Mouse (Mus musculus) liver, embryonic 15.5 days (tissue): ENCODE measurements around the gene Srbd1. TPM values are rescaled to one million over a fixed set of nuclear protein-coding genes. Genes with fewer than 3 reads are reported as not detected.

Experiments used
- ATAC-seq: fragments of 200-750 bp; cut with Nextera tagmentation; 2 replicates; pipeline ENCODE4 v1.8.0; 2017; ENCODE audit warnings: moderate number of reproducible peaks, mild to moderate bottlenecking, moderate library complexity; ENCODE audit not compliant: insufficient read depth
- H3K27ac ChIP-seq: fragments of 300-500 bp; sonication (generic); replicated peaks from 2 replicates; pipeline ENCODE4 v1.5.1; 2015; ENCODE audit warnings: mild to moderate bottlenecking, inconsistent platforms
- H3K27me3 ChIP-seq: fragments of 300-500 bp; sonication (generic); 2 replicates; pipeline ENCODE4 v1.6.1; 2015; ENCODE audit warnings: mild to moderate bottlenecking, inconsistent platforms
- H3K36me3 ChIP-seq: fragments of 300-500 bp; sonication (generic); replicated peaks from 2 replicates; pipeline ENCODE4 v1.6.1; 2015; ENCODE audit warnings: moderate library complexity, mild to moderate bottlenecking, inconsistent platforms
- H3K4me1 ChIP-seq: fragments of 300-500 bp; sonication (generic); replicated peaks from 2 replicates; pipeline ENCODE4 v1.6.1; 2015; ENCODE audit warnings: inconsistent platforms
- H3K4me2 ChIP-seq: fragments of 300-500 bp; sonication (generic); 2 replicates; pipeline ENCODE4 v1.6.1; 2015; ENCODE audit warnings: moderate library complexity, mild to moderate bottlenecking, inconsistent platforms
- H3K4me3 ChIP-seq: fragments of 300-500 bp; sonication (generic); replicated peaks from 2 replicates; pipeline ENCODE4 v1.5.1; 2015; ENCODE audit warnings: mild to moderate bottlenecking, inconsistent platforms
- H3K9ac ChIP-seq: fragments of 300-500 bp; sonication (generic); 2 replicates; pipeline ENCODE4 v1.6.1; 2015; ENCODE audit warnings: moderate library complexity, mild to moderate bottlenecking, inconsistent platforms
- H3K9me3 ChIP-seq: fragments of 300-500 bp; sonication (generic); replicated peaks from 2 replicates; pipeline ENCODE4 v1.6.1; 2016; ENCODE audit warnings: inconsistent platforms
- WGBS: fragments of 180-500 bp; shearing (Covaris S2); methylation state at CpG from one replicate; pipeline ENCODE4 v1.1.7; 2015; ENCODE audit warnings: mixed read lengths; ENCODE audit not compliant: insufficient replicate concordance; 5-methylcytosine and 5-hydroxymethylcytosine counted together
- polyA plus RNA-seq: library from polyadenylated mRNA; unstranded; fragments of >200 nt; fragmentation: Nextera tagmentation; extraction: Ambion mirVana; gene quantifications from 2 replicates; pipeline ENCODE4 v1.2.1, GENCODE M21; 2015

Gene Srbd1
- polyA plus RNA-seq, 1 experiment from 2014 or later = 8.0 TPM

GRCm38 (mm10) chr17:86135835-86136234 is 9.1 kb downstream of the Srbd1 start:
- Histone ChIP-seq H3K9me3 (no peaks in the 10 kb centered on the region), H3K27me3 (no peaks in the 10 kb centered on the region), H3K27ac (no peak overlapping the region), H3K9ac (no peak overlapping the region), H3K4me3 (no peak overlapping the region), H3K36me3 (peaks cover 65% of the 10 kb centered on the region), H3K4me2 (no peak overlapping the region), H3K4me1 (no peaks in the 10 kb centered on the region)
- no peak for ATAC-seq
- WGBS = 84% methylated on average over 10 of the region's 10 CpGs

- 77% methylated on average over 6 of the region's 6 CpGs for WGBS
- no peaks in the 10 kb centered on the region for H3K4me1 ChIP-seq
- H3K9ac ChIP-seq = no peak overlapping the region
- no peak overlapping the region for H3K4me3 ChIP-seq
- no peaks in the 10 kb centered on the region for H3K27me3 ChIP-seq
- H3K9me3 ChIP-seq = no peaks in the 10 kb centered on the region
- H3K36me3 ChIP-seq = peaks cover 75% of the 10 kb centered on the region
- ATAC-seq = no peak
- no peak overlapping the region for H3K27ac ChIP-seq
- no peak overlapping the region for H3K4me2 ChIP-seq
Observed at GRCm38 (mm10) chr17:86134461-86134860, 10.5 kb downstream of the Srbd1 start.

GRCm38 (mm10) chr17:86132534-86132933 is 12.4 kb downstream of the Srbd1 start:
- Histone ChIP-seq H3K9me3 (no peaks in the 10 kb centered on the region), H3K4me2 (no peak overlapping the region), H3K4me1 (no peaks in the 10 kb centered on the region), H3K36me3 (peaks cover 70% of the 10 kb centered on the region), H3K27me3 (no peaks in the 10 kb centered on the region), H3K9ac (no peak overlapping the region), H3K4me3 (no peak overlapping the region), H3K27ac (no peak overlapping the region)
- 61% methylated on average over 5 of the region's 5 CpGs for WGBS
- ATAC-seq = no peak

GRCm38 (mm10) chr17:86128198-86128597 is 16.8 kb downstream of the Srbd1 start:
- no peak for ATAC-seq
- Histone ChIP-seq H3K4me2 (no peak overlapping the region), H3K27ac (no peak overlapping the region), H3K27me3 (no peaks in the 10 kb centered on the region), H3K4me3 (no peak overlapping the region), H3K4me1 (no peaks in the 10 kb centered on the region), H3K36me3 (peaks cover 62% of the 10 kb centered on the region), H3K9ac (no peak overlapping the region), H3K9me3 (no peaks in the 10 kb centered on the region)
- WGBS = 78% methylated on average over 5 of the region's 5 CpGs

- Histone ChIP-seq H3K4me2 (no peak overlapping the region), H3K4me1 (no peaks in the 10 kb centered on the region), H3K9me3 (no peaks in the 10 kb centered on the region), H3K9ac (no peak overlapping the region), H3K4me3 (no peak overlapping the region), H3K27ac (no peak overlapping the region), H3K36me3 (peaks cover 72% of the 10 kb centered on the region), H3K27me3 (no peaks in the 10 kb centered on the region)
- no peak for ATAC-seq
- WGBS = 74% methylated on average over 5 of the region's 5 CpGs
Observed at GRCm38 (mm10) chr17:86125908-86126307, 19.1 kb downstream of the Srbd1 start.

- Histone ChIP-seq H3K4me3 (no peak overlapping the region), H3K4me2 (no peak overlapping the region), H3K27ac (no peak overlapping the region), H3K4me1 (no peaks in the 10 kb centered on the region), H3K27me3 (no peaks in the 10 kb centered on the region), H3K36me3 (peaks cover 58% of the 10 kb centered on the region), H3K9ac (no peak overlapping the region), H3K9me3 (no peaks in the 10 kb centered on the region)
- 75% methylated on average over 3 of the region's 3 CpGs for WGBS
- ATAC-seq = no peak
Observed at GRCm38 (mm10) chr17:86123146-86123545, 21.8 kb downstream of the Srbd1 start.

GRCm38 (mm10) chr17:86096875-86097274 is 48.1 kb downstream of the Srbd1 start:
- no peak for ATAC-seq
- no peak overlapping the region for H3K9ac ChIP-seq
- H3K36me3 ChIP-seq = peaks cover 17% of the 10 kb centered on the region
- H3K9me3 ChIP-seq = no peaks in the 10 kb centered on the region
- H3K4me2 ChIP-seq = no peak overlapping the region
- no peaks in the 10 kb centered on the region for H3K27me3 ChIP-seq
- H3K4me1 ChIP-seq = peaks cover 14% of the 10 kb centered on the region
- no peak overlapping the region for H3K27ac ChIP-seq
- no peak overlapping the region for H3K4me3 ChIP-seq
- 39% methylated on average over 2 of the region's 2 CpGs for WGBS

GRCm38 (mm10) chr17:86093124-86093523 is 51.9 kb downstream of the Srbd1 start:
- Histone ChIP-seq H3K4me3 (no peak overlapping the region), H3K36me3 (peaks cover 5% of the 10 kb centered on the region), H3K4me2 (no peak overlapping the region), H3K27ac (no peak overlapping the region), H3K27me3 (no peaks in the 10 kb centered on the region), H3K9ac (no peak overlapping the region), H3K9me3 (no peaks in the 10 kb centered on the region), H3K4me1 (peaks cover 14% of the 10 kb centered on the region)
- 28% methylated on average over 1 of the region's 1 CpGs for WGBS
- ATAC-seq = no peak

- H3K4me3 ChIP-seq = no peak overlapping the region
- no peak overlapping the region for H3K27ac ChIP-seq
- no peaks in the 10 kb centered on the region for H3K27me3 ChIP-seq
- no peaks in the 10 kb centered on the region for H3K9me3 ChIP-seq
- no peak overlapping the region for H3K4me2 ChIP-seq
- H3K9ac ChIP-seq = no peak overlapping the region
- ATAC-seq = no peak
- H3K4me1 ChIP-seq = peaks cover 7% of the 10 kb centered on the region
- H3K36me3 ChIP-seq = peaks cover 5% of the 10 kb centered on the region
- WGBS = 78% methylated on average over 1 of the region's 1 CpGs
Observed at GRCm38 (mm10) chr17:86091631-86092030, 53.3 kb downstream of the Srbd1 start.

GRCm38 (mm10) chr17:86089893-86090588 is 54.9 kb downstream of the Srbd1 start:
- ATAC-seq = no peak
- no peak overlapping the region for H3K4me2 ChIP-seq
- no peak overlapping the region for H3K9ac ChIP-seq
- H3K4me3 ChIP-seq = no peak overlapping the region
- H3K4me1 ChIP-seq = peaks cover 7% of the 10 kb centered on the region
- H3K27me3 ChIP-seq = no peaks in the 10 kb centered on the region
- no peaks in the 10 kb centered on the region for H3K9me3 ChIP-seq
- WGBS = 71% methylated on average over 9 of the region's 9 CpGs
- no peak overlapping the region for H3K27ac ChIP-seq
- H3K36me3 ChIP-seq = peaks cover under 1% of the 10 kb centered on the region; the same call in 1 of the 2 replicates

GRCm38 (mm10) chr17:86087922-86088321 is 57.1 kb downstream of the Srbd1 start:
- Histone ChIP-seq H3K4me2 (no peak overlapping the region), H3K27me3 (no peaks in the 10 kb centered on the region), H3K27ac (no peak overlapping the region), H3K36me3 (no peaks in the 10 kb centered on the region; the same call in 1 of the 2 replicates), H3K9me3 (no peaks in the 10 kb centered on the region), H3K9ac (no peak overlapping the region), H3K4me1 (peaks cover 2% of the 10 kb centered on the region), H3K4me3 (no peak overlapping the region)
- 70% methylated on average over 9 of the region's 9 CpGs for WGBS
- ATAC-seq = no peak

GRCm38 (mm10) chr17:86086191-86086590 is 58.8 kb downstream of the Srbd1 start:
- Histone ChIP-seq H3K4me3 (no peak overlapping the region), H3K9ac (no peak overlapping the region), H3K27me3 (no peaks in the 10 kb centered on the region), H3K9me3 (no peaks in the 10 kb centered on the region), H3K27ac (no peak overlapping the region), H3K36me3 (no peaks in the 10 kb centered on the region; the same call in 1 of the 2 replicates), H3K4me1 (no peaks in the 10 kb centered on the region), H3K4me2 (no peak overlapping the region)
- no peak for ATAC-seq
- WGBS = 65% methylated on average over 4 of the region's 4 CpGs
